Mouse (Mus musculus): ENCODE results near the gene 4933434E20Rik. TPM values are rescaled to one million over a fixed set of nuclear protein-coding genes. Genes with fewer than 3 reads are reported as not detected.

4933434E20Rik gene
- total and polyA plus RNA-seq, 2 experiments from 2014 or later = 151 to 183 TPM

- Histone ChIP-seq H3K27me3 (ENCODE audit: control insufficient read depth, insufficient read depth, low read length) (no peaks in the 10 kb centered on the region), H3K4me2 (ENCODE audit: low read depth, low read length) (no peak overlapping the region), H3K4me3 (ENCODE audit: low read depth, low read length) (no peak overlapping the region), H3K9me3 (replicated peaks; ENCODE audit: control insufficient read depth, low read length) (no peaks in the 10 kb centered on the region), H3K27ac (ENCODE audit: low read depth) (no peak overlapping the region), H3K4me1 (ENCODE audit: control insufficient read depth, insufficient read depth) (peaks cover 43% of the 10 kb centered on the region), H3K36me3 (replicated peaks; ENCODE audit: control insufficient read depth, insufficient read depth, low read length) (peaks cover 47% of the 10 kb centered on the region), H3K9ac (replicated peaks; ENCODE audit: low read depth, low read length) (no peak overlapping the region)
- WGBS = 75% methylated on average over 5 of the region's 5 CpGs
- TF ChIP-seq CTCF (IDR thresholded peaks at IDR 0.05; ENCODE audit: low read depth) (no peak), EP300 (IDR thresholded peaks at IDR 0.05; ENCODE audit: low read depth) (no peak)
- no peak for ATAC-seq (ENCODE audit: insufficient read depth, low read depth)
- no peak for DNase-seq (ENCODE audit: low spot score)
Observed at GRCm38 (mm10) chr3:90086068-90086467, 34.6 kb downstream of the 4933434E20Rik start.

- no peaks in the 10 kb centered on the region for H3K27me3 ChIP-seq (ENCODE audit: control insufficient read depth, insufficient read depth, low read length)
- TF ChIP-seq EP300 (IDR thresholded peaks at IDR 0.05; ENCODE audit: low read depth) = no peak
- no peak for TF ChIP-seq CTCF (IDR thresholded peaks at IDR 0.05; ENCODE audit: low read depth)
- ATAC-seq (ENCODE audit: insufficient read depth, low read depth) = no peak
Observed at GRCm38 (mm10) chr3:90088617-90089016, 37.2 kb downstream of the 4933434E20Rik start.

GRCm38 (mm10) chr3:90090892-90091291 is 39.5 kb downstream of the 4933434E20Rik start:
- no peak for TF ChIP-seq CTCF (IDR thresholded peaks at IDR 0.05; ENCODE audit: low read depth)
- TF ChIP-seq EP300 (IDR thresholded peaks at IDR 0.05; ENCODE audit: low read depth) = no peak
- Histone ChIP-seq H3K4me1 (ENCODE audit: control insufficient read depth, insufficient read depth) (no peaks in the 10 kb centered on the region; the same call in 1 of the 2 replicates), H3K9me3 (replicated peaks; ENCODE audit: control insufficient read depth, low read length) (no peaks in the 10 kb centered on the region), H3K9ac (replicated peaks; ENCODE audit: low read depth, low read length) (no peak overlapping the region), H3K36me3 (replicated peaks; ENCODE audit: control insufficient read depth, insufficient read depth, low read length) (peaks cover 79% of the 10 kb centered on the region), H3K27ac (ENCODE audit: low read depth) (no peak overlapping the region), H3K27me3 (ENCODE audit: control insufficient read depth, insufficient read depth, low read length) (no peaks in the 10 kb centered on the region), H3K4me3 (ENCODE audit: low read depth, low read length) (no peak overlapping the region), H3K4me2 (ENCODE audit: low read depth, low read length) (no peak overlapping the region)
- DNase-seq (ENCODE audit: low spot score) (no peak), ATAC-seq (ENCODE audit: insufficient read depth, low read depth) (no peak)
- WGBS = 55% methylated on average over 6 of the region's 6 CpGs

More at GRCm38 (mm10) chr3:90088617-90089016, 37.2 kb downstream of the 4933434E20Rik start:
- H3K9ac ChIP-seq (replicated peaks; ENCODE audit: low read depth, low read length) = no peak overlapping the region
- no peak overlapping the region for H3K4me2 ChIP-seq (ENCODE audit: low read depth, low read length)
- DNase-seq (ENCODE audit: low spot score) = no peak
- H3K9me3 ChIP-seq (replicated peaks; ENCODE audit: control insufficient read depth, low read length) = no peaks in the 10 kb centered on the region
- 79% methylated on average over 2 of the region's 2 CpGs for WGBS
- peaks cover 73% of the 10 kb centered on the region for H3K36me3 ChIP-seq (replicated peaks; ENCODE audit: control insufficient read depth, insufficient read depth, low read length)
- H3K4me3 ChIP-seq (ENCODE audit: low read depth, low read length) = no peak overlapping the region
- peaks cover 17% of the 10 kb centered on the region for H3K4me1 ChIP-seq (ENCODE audit: control insufficient read depth, insufficient read depth)
- no peak overlapping the region for H3K27ac ChIP-seq (ENCODE audit: low read depth)

- TF ChIP-seq EP300 (IDR thresholded peaks at IDR 0.05; ENCODE audit: low read depth) = no peak
- no peak for TF ChIP-seq CTCF (IDR thresholded peaks at IDR 0.05; ENCODE audit: low read depth)
- no peak overlapping the region for H3K27ac ChIP-seq (ENCODE audit: low read depth)
- no peak for ATAC-seq (ENCODE audit: insufficient read depth, low read depth)
- no peak overlapping the region for H3K4me3 ChIP-seq (ENCODE audit: low read depth, low read length)
- no peak overlapping the region for H3K9ac ChIP-seq (replicated peaks; ENCODE audit: low read depth, low read length)
- no peak overlapping the region for H3K4me2 ChIP-seq (ENCODE audit: low read depth, low read length)
- H3K4me1 ChIP-seq (ENCODE audit: control insufficient read depth, insufficient read depth) = no peaks in the 10 kb centered on the region
- no peak for DNase-seq (ENCODE audit: low spot score)
- WGBS = 61% methylated on average over 3 of the region's 3 CpGs
- H3K27me3 ChIP-seq (ENCODE audit: control insufficient read depth, insufficient read depth, low read length) = no peaks in the 10 kb centered on the region
- H3K36me3 ChIP-seq (replicated peaks; ENCODE audit: control insufficient read depth, insufficient read depth, low read length) = peaks cover 69% of the 10 kb centered on the region
- H3K9me3 ChIP-seq (replicated peaks; ENCODE audit: control insufficient read depth, low read length) = no peaks in the 10 kb centered on the region
Observed at GRCm38 (mm10) chr3:90094453-90094852, 43.0 kb downstream of the 4933434E20Rik start.

- 71% methylated on average over 5 of the region's 5 CpGs for WGBS
- Histone ChIP-seq H3K27ac (ENCODE audit: low read depth) (no peak overlapping the region), H3K4me1 (ENCODE audit: control insufficient read depth, insufficient read depth) (no peaks in the 10 kb centered on the region), H3K4me2 (ENCODE audit: low read depth, low read length) (no peak overlapping the region), H3K4me3 (ENCODE audit: low read depth, low read length) (no peak overlapping the region), H3K36me3 (replicated peaks; ENCODE audit: control insufficient read depth, insufficient read depth, low read length) (peaks cover 45% of the 10 kb centered on the region), H3K9ac (replicated peaks; ENCODE audit: low read depth, low read length) (no peak overlapping the region), H3K27me3 (ENCODE audit: control insufficient read depth, insufficient read depth, low read length) (no peaks in the 10 kb centered on the region), H3K9me3 (replicated peaks; ENCODE audit: control insufficient read depth, low read length) (no peaks in the 10 kb centered on the region)
- DNase-seq (ENCODE audit: low spot score) (no peak), ATAC-seq (ENCODE audit: insufficient read depth, low read depth) (no peak)
- TF ChIP-seq CTCF (IDR thresholded peaks at IDR 0.05; ENCODE audit: low read depth) = no peak
- no peak for TF ChIP-seq EP300 (IDR thresholded peaks at IDR 0.05; ENCODE audit: low read depth)
Observed at GRCm38 (mm10) chr3:90097928-90098327, 46.5 kb downstream of the 4933434E20Rik start.

- no peak overlapping the region for H3K4me2 ChIP-seq (ENCODE audit: low read depth, low read length)
- TF ChIP-seq EP300 (IDR thresholded peaks at IDR 0.05; ENCODE audit: low read depth) (no peak), CTCF (IDR thresholded peaks at IDR 0.05; ENCODE audit: low read depth) (no peak)
- H3K27ac ChIP-seq (ENCODE audit: low read depth) = no peak overlapping the region
- H3K36me3 ChIP-seq (replicated peaks; ENCODE audit: control insufficient read depth, insufficient read depth, low read length) = peaks cover 32% of the 10 kb centered on the region
- DNase-seq (ENCODE audit: low spot score) = no peak
- no peak for ATAC-seq (ENCODE audit: insufficient read depth, low read depth)
- WGBS = 86% methylated on average over 3 of the region's 3 CpGs
- H3K4me3 ChIP-seq (ENCODE audit: low read depth, low read length) = no peak overlapping the region
- H3K9me3 ChIP-seq (replicated peaks; ENCODE audit: control insufficient read depth, low read length) = no peaks in the 10 kb centered on the region
- no peak overlapping the region for H3K9ac ChIP-seq (replicated peaks; ENCODE audit: low read depth, low read length)
- H3K27me3 ChIP-seq (ENCODE audit: control insufficient read depth, insufficient read depth, low read length) = no peaks in the 10 kb centered on the region
- no peaks in the 10 kb centered on the region for H3K4me1 ChIP-seq (ENCODE audit: control insufficient read depth, insufficient read depth)
Observed at GRCm38 (mm10) chr3:90101010-90101409, 49.6 kb downstream of the 4933434E20Rik start.

Measured in heart, postnatal 0 days (tissue).